29 mouse cellular contexts compared by ENCODE assay signal in genomic region chr2:38142210-38142609, GRCm38 (mm10).
DNase-seq lines count a peak whose midpoint lies in the region; ATAC-seq lines count a peak whose summit lies in the region.
"Had no signal": no experiment of that assay in that cellular context is flagged by ENCODE, and none has a peak within 500 bp of the region (broad histone marks: within the 10 kb centered on the region; RNA-seq: fewer than 3 reads in every experiment).

No protein-coding gene starts in this region.

- peak overlapping the region; percentile 7; the same call in 1 of the 2 replicates for H3K9ac ChIP-seq in liver, embryonic 12.5 days
- H3K9ac ChIP-seq in forebrain, embryonic 13.5 days: 0 out of 2 replicates have a peak overlapping the region, but pooled peaks have one; percentile 26
- H3K9ac ChIP-seq: hindbrain, embryonic 12.5 days; intestine, embryonic 15.5 days; limb, embryonic 15.5 days; liver, postnatal 0 days had no signal

- H3K4me2 ChIP-seq in liver, embryonic 12.5 days: no peak overlapping the region
- H3K4me2 ChIP-seq in forebrain, embryonic 13.5 days: no peak overlapping the region
- H3K4me2 ChIP-seq: heart, embryonic 11.5 days; hindbrain, embryonic 12.5 days; intestine, embryonic 15.5 days; limb, embryonic 15.5 days had no signal

- no peak for DNase-seq in liver
- peak; percentile 37 for DNase-seq in 3T3-L1 (ENCODE audit: low read depth, low spot score)
- peak; percentile 60 for DNase-seq in Muller cell, postnatal 12 days (ENCODE audit: inconsistent ontology term)
- no peak for DNase-seq in yolk sac, embryonic 10.5 days (ENCODE audit: low spot score)
- no peak for DNase-seq in thymus, postnatal 10 days (ENCODE audit: low spot score in 2 of 2)
- DNase-seq: adrenal gland, postnatal 25 days; cerebellum, adult 18-20 months; cerebellum, postnatal 10 days; gastrocnemius, postnatal 25 days; heart, adult 18-20 months; heart, postnatal 36 days; kidney, postnatal 36 days; layer of hippocampus, postnatal 36 days; liver, postnatal 0 days; lung, postnatal 4 days; right cerebral cortex, postnatal 25 days; thymus, postnatal 25 days had no signal

- H3K27me3 ChIP-seq in liver, embryonic 12.5 days (replicated peaks): no peaks in the 10 kb centered on the region
- no peaks in the 10 kb centered on the region for H3K27me3 ChIP-seq in forebrain, embryonic 13.5 days
- H3K27me3 ChIP-seq: CH12.LX; hindbrain, embryonic 12.5 days; intestine, embryonic 15.5 days; limb, embryonic 15.5 days; megakaryocyte, embryonic 14.5 days; Patski had no signal

- H3K4me1 ChIP-seq in liver, embryonic 12.5 days: peaks cover 39% of the 10 kb centered on the region
- peaks cover 74% of the 10 kb centered on the region for H3K4me1 ChIP-seq in forebrain, embryonic 13.5 days
- H3K4me1 ChIP-seq: intestine, embryonic 15.5 days had no signal

- H3K36me3 ChIP-seq in liver, embryonic 12.5 days: no peaks in the 10 kb centered on the region
- no peaks in the 10 kb centered on the region for H3K36me3 ChIP-seq in forebrain, embryonic 13.5 days (ENCODE audit: poor library complexity, severe bottlenecking)
- H3K36me3 ChIP-seq: hindbrain, embryonic 12.5 days; intestine, embryonic 15.5 days; limb, embryonic 10.5 days; limb, embryonic 15.5 days had no signal

- H3K27ac ChIP-seq in liver, embryonic 12.5 days: no peak overlapping the region
- peak overlapping the region; percentile 44 for H3K27ac ChIP-seq in forebrain, embryonic 13.5 days
- H3K27ac ChIP-seq: hindbrain, embryonic 12.5 days; hindbrain, postnatal 0 days; intestine, embryonic 15.5 days; limb, embryonic 10.5 days; limb, embryonic 15.5 days had no signal

- no peak for ATAC-seq in liver, embryonic 12.5 days
- no peak for ATAC-seq in forebrain, embryonic 13.5 days
- ATAC-seq: hindbrain, postnatal 0 days; intestine, embryonic 15.5 days; liver, postnatal 0 days; Patski had no signal

- H3K9me3 ChIP-seq in liver, embryonic 12.5 days (replicated peaks): no peaks in the 10 kb centered on the region
- no peaks in the 10 kb centered on the region for H3K9me3 ChIP-seq in forebrain, embryonic 13.5 days (replicated peaks)
- H3K9me3 ChIP-seq: hindbrain, embryonic 12.5 days; intestine, embryonic 15.5 days; limb, embryonic 10.5 days; limb, embryonic 15.5 days; megakaryocyte, embryonic 14.5 days had no signal

- 40% methylated on average over 2 of the region's 2 CpGs for WGBS in liver, embryonic 12.5 days (ENCODE audit: insufficient replicate concordance)
- 41% methylated on average over 2 of the region's 2 CpGs for WGBS in forebrain, embryonic 13.5 days

- H3K4me3 ChIP-seq in liver, embryonic 12.5 days: no peak overlapping the region
- no peak overlapping the region for H3K4me3 ChIP-seq in forebrain, embryonic 13.5 days
- H3K4me3 ChIP-seq: erythroblast, embryonic 14.5 days; hindbrain, embryonic 12.5 days; intestine, embryonic 15.5 days; limb, embryonic 10.5 days; limb, embryonic 15.5 days; megakaryocyte, embryonic 14.5 days had no signal

Comparison
In these comparisons a context has a peak if more than half of its experiments do, and no peak if none do; other contexts are left out.
1. DNase-seq: peak in 3T3-L1 (single experiment) and Muller cell, postnatal 12 days (single experiment); none in liver (single experiment), yolk sac, embryonic 10.5 days (single experiment) and thymus, postnatal 10 days (0 of 2).